In genomic region chr2:25460135-25460534, GRCm38 (mm10) we compare ENCODE assay signal across 8 mouse cellular contexts. TPM values are rescaled to one million over a fixed set of nuclear protein-coding genes. Genes with fewer than 3 reads are reported as not detected.
A peak's percentile ranks its signal among the peaks of the same experiment; 100 is the strongest.
DNase-seq lines count a peak whose midpoint lies in the region; ATAC-seq and TF ChIP-seq lines count a peak whose summit lies in the region.

No protein-coding gene starts in this region.

- peaks cover 4 to 11% of the 10 kb centered on the region in 2 experiments; a peak in 3 of 4 replicates for H3K4me1 ChIP-seq in MEL (ENCODE audit: control insufficient read depth in 1 of 2, insufficient read depth in 2 of 2, low read length in 2 of 2)
- H3K4me1 ChIP-seq in midbrain, embryonic 14.5 days (ENCODE audit: control insufficient read depth, insufficient read depth, low read length) = peaks cover 17% of the 10 kb centered on the region

- 31% methylated on average over 5 of the region's 5 CpGs for WGBS in midbrain, embryonic 14.5 days

- TF ChIP-seq CTCF in layer of hippocampus, adult 2 months (conservative IDR thresholded peaks at IDR 0.05) = no peak
- no peak for TF ChIP-seq CTCF in MEL (IDR thresholded peaks at IDR 0.05 in 2 of 3, conservative IDR thresholded peaks at IDR 0.05 in 1 of 3; ENCODE audit: control insufficient read depth in 1 of 3, insufficient read depth in 1 of 3, low read depth in 2 of 3, low read length in 3 of 3, poor library complexity in 1 of 3, severe bottlenecking in 1 of 3)

- peak overlapping the region; percentile 79 for H3K9ac ChIP-seq in MEL (ENCODE audit: control insufficient read depth, low read depth, low read length, poor library complexity, severe bottlenecking)
- peak overlapping the region; percentile 82 for H3K9ac ChIP-seq in midbrain, embryonic 14.5 days (replicated peaks; ENCODE audit: low read length)

- TF ChIP-seq POLR2A in MEL (IDR thresholded peaks at IDR 0.05; ENCODE audit: control insufficient read depth in 1 of 2, insufficient read depth in 1 of 2, low read depth in 1 of 2, low read length in 2 of 2, poor library complexity in 1 of 2) = no peak

- DNase-seq in layer of hippocampus, adult 2 months (ENCODE audit: low spot score in 2 of 2) = no peak
- DNase-seq in layer of hippocampus, adult 11-12 months (ENCODE audit: low spot score) = no peak
- DNase-seq in MEL (ENCODE audit: low read depth, low spot score) = peak; percentile 56
- DNase-seq in kidney, adult 8-10 months = peak; percentile 32 to 38
- DNase-seq in midbrain, embryonic 14.5 days = no peak
- DNase-seq in yolk sac, embryonic 10.5 days (ENCODE audit: low spot score) = no peak
- no peak for DNase-seq in ovary, postnatal 14 days (ENCODE audit: low spot score)

- no peak for TF ChIP-seq RAD21 in MEL (IDR thresholded peaks at IDR 0.05; ENCODE audit: low read depth, low read length)

- 0 out of 2 replicates have a peak, but pooled peaks have one; percentile 1 for ATAC-seq in erythroid progenitor cell, adult 5-6 weeks (replicated peaks; ENCODE audit: low FRiP score, poor library complexity, severe bottlenecking)
- peak; percentile 25 for ATAC-seq in midbrain, embryonic 14.5 days (ENCODE audit: low FRiP score, low TSS enrichment)

- peaks cover 8% of the 10 kb centered on the region; the same call in 1 of the 2 replicates for H3K79me2 ChIP-seq in MEL (ENCODE audit: control insufficient read depth, insufficient read depth, low read length, poor library complexity)

- H3K9me3 ChIP-seq in MEL (replicated peaks; ENCODE audit: insufficient read depth, low read length) = no peaks in the 10 kb centered on the region
- no peaks in the 10 kb centered on the region for H3K9me3 ChIP-seq in midbrain, embryonic 14.5 days (ENCODE audit: control insufficient read depth, low read length)

- H3K4me2 ChIP-seq in midbrain, embryonic 14.5 days (ENCODE audit: low read length) = peak overlapping the region; percentile 91

- no peaks in the 10 kb centered on the region for H3K36me3 ChIP-seq in MEL (ENCODE audit: control insufficient read depth in 1 of 2, insufficient read depth in 2 of 2, low read length in 2 of 2)
- peaks cover 22% of the 10 kb centered on the region for H3K36me3 ChIP-seq in midbrain, embryonic 14.5 days (ENCODE audit: control insufficient read depth, insufficient read depth, low read length)

- H3K27ac ChIP-seq in layer of hippocampus, adult 2 months = peak overlapping the region; percentile 97
- peak overlapping the region; percentile 83 for H3K27ac ChIP-seq in MEL (ENCODE audit: control insufficient read depth, low read depth, low read length)
- peak overlapping the region; percentile 96 for H3K27ac ChIP-seq in midbrain, embryonic 14.5 days (replicated peaks; ENCODE audit: low read depth, low read length)

- H3K4me3 ChIP-seq in layer of hippocampus, adult 2 months = peak overlapping the region; percentile 89
- H3K4me3 ChIP-seq in MEL (ENCODE audit: control insufficient read depth in 1 of 2, insufficient read depth in 1 of 2, low read depth in 2 of 2, low read length in 2 of 2) = peak overlapping the region; percentile 77 to 84
- peak overlapping the region; percentile 71 for H3K4me3 ChIP-seq in midbrain, embryonic 14.5 days (replicated peaks; ENCODE audit: low read depth, low read length)

- no peak for TF ChIP-seq EP300 in MEL (IDR thresholded peaks at IDR 0.05; ENCODE audit: low read depth in 1 of 2, low read length in 2 of 2)

- H3K27me3 ChIP-seq in MEL (ENCODE audit: control insufficient read depth in 1 of 2, insufficient read depth in 2 of 2, low read length in 2 of 2) = no peaks in the 10 kb centered on the region
- no peaks in the 10 kb centered on the region for H3K27me3 ChIP-seq in midbrain, embryonic 14.5 days (ENCODE audit: control insufficient read depth, insufficient read depth, low read length)

TF ChIP-seq in MEL, 35 proteins besides CTCF, POLR2A, EP300 and RAD21:
- TF ChIP-seq NELFE (IDR thresholded peaks at IDR 0.05; ENCODE audit: low read depth, low read length) (no peak), POLR2AphosphoS5 (IDR thresholded peaks at IDR 0.05; ENCODE audit: borderline replicate concordance, low read depth, low read length) (no peak), GATA1 (IDR thresholded peaks at IDR 0.05; ENCODE audit: low read depth, low read length) (no peak), SIN3A (IDR thresholded peaks at IDR 0.05; ENCODE audit: low read length) (no peak), ELF1 (IDR thresholded peaks at IDR 0.05; ENCODE audit: low read depth, low read length) (no peak), USF2 (IDR thresholded peaks at IDR 0.05; ENCODE audit: borderline replicate concordance in 1 of 2, insufficient read depth in 1 of 2, low read depth in 1 of 2, low read length in 2 of 2) (no peak), SMC3 (IDR thresholded peaks at IDR 0.05; ENCODE audit: low read depth, low read length) (no peak), TCF12 (IDR thresholded peaks at IDR 0.05; ENCODE audit: low read depth, low read length) (no peak), CHD1 (IDR thresholded peaks at IDR 0.05; ENCODE audit: low read depth, low read length) (no peak), E2F4 (IDR thresholded peaks at IDR 0.05; ENCODE audit: borderline replicate concordance, low read depth, low read length) (no peak), ETS1 (IDR thresholded peaks at IDR 0.05; ENCODE audit: low read depth, low read length) (no peak), CHD2 (IDR thresholded peaks at IDR 0.05; ENCODE audit: low read length) (no peak), GABPA (IDR thresholded peaks at IDR 0.05; ENCODE audit: low read depth, low read length) (no peak), JUND (IDR thresholded peaks at IDR 0.05; ENCODE audit: low read depth, low read length) (no peak)

RNA-seq across cellular contexts. Expression of gene Paxx, which starts 0.8 kb away (rescaled TPM):
- total RNA-seq in layer of hippocampus, adult 2 months (2021) = 10 to 100 TPM; 55.7 to 62.1 TPM
- 13.2 and 18.5 TPM in 2 replicates for total RNA-seq in MEL (2012; rRNA removed)
- polyA plus RNA-seq in MEL (2012; ENCODE audit: insufficient read depth in 1 of 2, insufficient read length in 2 of 2, low read depth in 1 of 2, low replicate concordance in 2 of 2, missing spikeins in 1 of 2) = 10 to 100 TPM in 1 of 2 experiments, not detected in 1; 22.1 TPM
- total RNA-seq in erythroid progenitor cell, adult 5-6 weeks (2015; ENCODE audit: low replicate concordance) = 17.6 and 24.5 TPM in 2 replicates
- total RNA-seq in erythroid progenitor cell, adult 5-6 weeks (2017; ENCODE audit: low replicate concordance) = 5.3 TPM in 1 of 2 replicates, not detected in the other
- 95.4 and 126 TPM in 2 replicates for polyA plus RNA-seq in midbrain, embryonic 14.5 days (2014; fragmentation: Nextera tagmentation; extraction: Ambion mirVana)

RNA-seq across cellular contexts. Expression of gene Clic3, which starts 3.5 kb away (rescaled TPM):
- under 1 TPM in 1 of 2 experiments, not detected in 1; 0.49 TPM for total RNA-seq in layer of hippocampus, adult 2 months (2021)
- 0.23 and 0.27 TPM in 2 replicates for total RNA-seq in MEL (2012; rRNA removed)
- polyA plus RNA-seq in MEL (2012; ENCODE audit: insufficient read depth in 1 of 2, insufficient read length in 2 of 2, low read depth in 1 of 2, low replicate concordance in 2 of 2, missing spikeins in 1 of 2) = under 1 TPM in 1 of 2 experiments, not detected in 1; 0.15 TPM
- total RNA-seq in erythroid progenitor cell, adult 5-6 weeks (2015; ENCODE audit: low replicate concordance) = not detected in 2 replicates
- total RNA-seq in erythroid progenitor cell, adult 5-6 weeks (2017; ENCODE audit: low replicate concordance) = not detected in 2 replicates
- polyA plus RNA-seq in midbrain, embryonic 14.5 days (2014; fragmentation: Nextera tagmentation; extraction: Ambion mirVana) = 1.7 and 1.9 TPM in 2 replicates

RNA-seq across cellular contexts. Expression of gene Ptgds, which starts 9.7 kb away (rescaled TPM):
- total RNA-seq in layer of hippocampus, adult 2 months (2021) = 100 to 1,000 TPM; 541 to 735 TPM
- total RNA-seq in MEL (2012; rRNA removed) = not detected in 2 replicates
- polyA plus RNA-seq in MEL (2012; ENCODE audit: insufficient read depth in 1 of 2, insufficient read length in 2 of 2, low read depth in 1 of 2, low replicate concordance in 2 of 2, missing spikeins in 1 of 2) = not detected
- not detected in 2 replicates for total RNA-seq in erythroid progenitor cell, adult 5-6 weeks (2015; ENCODE audit: low replicate concordance)
- total RNA-seq in erythroid progenitor cell, adult 5-6 weeks (2017; ENCODE audit: low replicate concordance) = not detected in 2 replicates
- 3.7 and 71.9 TPM in 2 replicates for polyA plus RNA-seq in midbrain, embryonic 14.5 days (2014; fragmentation: Nextera tagmentation; extraction: Ambion mirVana)

RNA-seq across cellular contexts. Expression of gene Abca2, which starts 31.6 kb away (rescaled TPM):
- total RNA-seq in layer of hippocampus, adult 2 months (2021) = 100 to 1,000 TPM; 159 to 167 TPM
- total RNA-seq in MEL (2012; rRNA removed) = 8.7 and 10.4 TPM in 2 replicates
- polyA plus RNA-seq in MEL (2012; ENCODE audit: insufficient read depth in 1 of 2, insufficient read length in 2 of 2, low read depth in 1 of 2, low replicate concordance in 2 of 2, missing spikeins in 1 of 2) = 10 to 100 TPM in 1 of 2 experiments, not detected in 1; 42.2 TPM
- 5.0 and 5.8 TPM in 2 replicates for total RNA-seq in erythroid progenitor cell, adult 5-6 weeks (2015; ENCODE audit: low replicate concordance)
- total RNA-seq in erythroid progenitor cell, adult 5-6 weeks (2017; ENCODE audit: low replicate concordance) = 1.3 and 2.4 TPM in 2 replicates
- 16.9 and 17.7 TPM in 2 replicates for polyA plus RNA-seq in midbrain, embryonic 14.5 days (2014; fragmentation: Nextera tagmentation; extraction: Ambion mirVana)

RNA-seq across cellular contexts. Expression of gene Lcn12, which starts 33.6 kb away (rescaled TPM):
- not detected for total RNA-seq in layer of hippocampus, adult 2 months (2021)
- not detected in 2 replicates for total RNA-seq in MEL (2012; rRNA removed)
- polyA plus RNA-seq in MEL (2012; ENCODE audit: insufficient read depth in 1 of 2, insufficient read length in 2 of 2, low read depth in 1 of 2, low replicate concordance in 2 of 2, missing spikeins in 1 of 2) = not detected
- not detected in 2 replicates for total RNA-seq in erythroid progenitor cell, adult 5-6 weeks (2015; ENCODE audit: low replicate concordance)
- total RNA-seq in erythroid progenitor cell, adult 5-6 weeks (2017; ENCODE audit: low replicate concordance) = not detected in 2 replicates
- not detected in 2 replicates for polyA plus RNA-seq in midbrain, embryonic 14.5 days (2014; fragmentation: Nextera tagmentation; extraction: Ambion mirVana)

Comparison
In these comparisons a context has a peak if more than half of its experiments do, and no peak if none do; other contexts are left out.
1. DNase-seq: peak in MEL (single experiment) and kidney, adult 8-10 months (2 of 2); none in layer of hippocampus, adult 2 months (0 of 2), layer of hippocampus, adult 11-12 months (single experiment), midbrain, embryonic 14.5 days (single experiment), yolk sac, embryonic 10.5 days (single experiment) and ovary, postnatal 14 days (single experiment).
2. RNA of gene Ptgds, which starts 9.7 kb away (total RNA-seq): 541 to 735 TPM in layer of hippocampus, adult 2 months; not detected in MEL and not detected in erythroid progenitor cell, adult 5-6 weeks; every median in the first group is over 100 times any median in the second.
3. Peak in every context shown above with its lines, with median percentiles within 50 percentile points of each other: H3K27ac ChIP-seq and H3K4me3 ChIP-seq.